Mouse (Mus musculus): ENCODE data around the gene Agap1. TPM values are rescaled to one million over a fixed set of nuclear protein-coding genes. Genes with fewer than 3 reads are reported as not detected.

The Agap1 gene
- polyA plus RNA-seq, 1 experiment from 2014 or later, result 8.5 TPM

DNA sequence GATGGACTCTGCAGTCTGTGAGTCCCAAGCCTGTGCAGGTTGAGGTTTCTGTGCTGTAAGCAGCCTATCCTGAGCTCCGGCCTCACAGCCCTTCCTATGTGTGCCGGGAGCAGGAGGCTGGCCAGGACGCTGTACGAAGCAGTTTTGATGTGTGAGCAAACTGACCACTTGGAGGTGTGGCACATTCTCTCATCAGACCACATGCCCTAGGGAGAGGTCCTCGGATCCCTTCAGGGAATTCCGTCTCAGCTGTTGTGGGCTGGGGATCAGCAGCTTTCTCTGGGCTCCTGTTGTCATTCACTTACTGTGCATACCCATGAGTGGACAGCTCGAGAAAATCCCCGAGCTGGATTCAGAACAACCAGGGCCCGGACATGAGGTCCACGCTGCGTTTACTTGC, 66.8 kb downstream of the Agap1 start:
- H3K4me1 ChIP-seq (replicated peaks; ENCODE audit: insufficient read depth, low read length), result 0 out of 2 replicates have a peak, but pooled peaks cover 13% of the 10 kb centered on the region
- DNase-seq (ENCODE audit: low spot score), result no peak

DNA sequence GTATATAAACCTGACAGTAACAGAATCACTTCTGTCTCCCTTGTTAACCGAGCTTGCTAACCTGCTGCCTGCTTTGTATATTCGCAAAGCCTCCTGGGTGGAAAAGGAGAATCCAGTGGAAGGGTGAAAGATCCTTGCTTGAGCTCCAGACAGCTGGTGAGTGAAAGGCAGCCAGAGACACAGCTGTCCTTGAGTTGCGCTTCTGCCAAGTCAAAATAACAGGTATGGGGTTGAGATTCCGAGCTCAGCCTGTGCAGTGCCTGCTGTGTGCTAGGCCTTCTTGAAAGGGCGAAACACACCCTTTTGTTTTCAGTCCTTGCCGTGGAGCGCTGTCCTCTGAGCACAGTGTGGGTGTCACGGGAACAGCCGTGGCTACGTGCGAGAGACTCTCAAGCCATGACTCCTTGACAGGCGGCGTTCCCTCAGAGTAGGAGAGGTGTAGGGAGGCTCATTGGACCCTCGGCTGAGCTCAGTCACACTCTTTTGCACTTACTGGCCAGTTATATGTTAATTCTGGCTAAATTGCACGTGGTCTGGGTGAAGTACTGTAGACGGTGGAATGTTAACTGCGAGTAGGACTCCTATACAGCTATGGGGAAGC, 67.4 kb downstream of the Agap1 start:
- H3K9me3 ChIP-seq (replicated peaks; ENCODE audit: low read length), result no peaks in the 10 kb centered on the region
- no peak overlapping the region for H3K4me3 ChIP-seq (replicated peaks; ENCODE audit: low read depth, low read length)
- H3K27ac ChIP-seq, result no peak overlapping the region
- H3K36me3 ChIP-seq (ENCODE audit: insufficient read depth, low read length), result no peaks in the 10 kb centered on the region
- 0 out of 2 replicates have a peak, but pooled peaks have one; percentile 19 for ATAC-seq (replicated peaks; ENCODE audit: low FRiP score, low read depth)
- DNase-seq (ENCODE audit: low spot score), result no peak
- no peaks in the 10 kb centered on the region for H3K27me3 ChIP-seq (ENCODE audit: insufficient read depth, low read length)
- H3K9ac ChIP-seq (ENCODE audit: low read depth, low read length), result no peak overlapping the region
- TF ChIP-seq CTCF (IDR thresholded peaks at IDR 0.05; ENCODE audit: low read depth), result no peak
- 57% methylated on average over 17 of the region's 17 CpGs for WGBS
- H3K4me2 ChIP-seq (ENCODE audit: low read length), result no peak overlapping the region
- H3K4me1 ChIP-seq (replicated peaks; ENCODE audit: insufficient read depth, low read length), result 0 out of 2 replicates have a peak, but pooled peaks cover 13% of the 10 kb centered on the region

More for the DNA sequence above, 66.8 kb downstream of the Agap1 start:
- no peak for ATAC-seq (replicated peaks; ENCODE audit: low FRiP score, low read depth)
- H3K9me3 ChIP-seq (replicated peaks; ENCODE audit: low read length), result no peaks in the 10 kb centered on the region
- WGBS, result 83% methylated on average over 11 of the region's 11 CpGs
- H3K27me3 ChIP-seq (ENCODE audit: insufficient read depth, low read length), result no peaks in the 10 kb centered on the region
- no peak overlapping the region for H3K9ac ChIP-seq (ENCODE audit: low read depth, low read length)
- no peak overlapping the region for H3K27ac ChIP-seq
- TF ChIP-seq CTCF (IDR thresholded peaks at IDR 0.05; ENCODE audit: low read depth), result no peak
- H3K36me3 ChIP-seq (ENCODE audit: insufficient read depth, low read length), result no peaks in the 10 kb centered on the region
- no peak overlapping the region for H3K4me2 ChIP-seq (ENCODE audit: low read length)
- H3K4me3 ChIP-seq (replicated peaks; ENCODE audit: low read depth, low read length), result no peak overlapping the region

DNA sequence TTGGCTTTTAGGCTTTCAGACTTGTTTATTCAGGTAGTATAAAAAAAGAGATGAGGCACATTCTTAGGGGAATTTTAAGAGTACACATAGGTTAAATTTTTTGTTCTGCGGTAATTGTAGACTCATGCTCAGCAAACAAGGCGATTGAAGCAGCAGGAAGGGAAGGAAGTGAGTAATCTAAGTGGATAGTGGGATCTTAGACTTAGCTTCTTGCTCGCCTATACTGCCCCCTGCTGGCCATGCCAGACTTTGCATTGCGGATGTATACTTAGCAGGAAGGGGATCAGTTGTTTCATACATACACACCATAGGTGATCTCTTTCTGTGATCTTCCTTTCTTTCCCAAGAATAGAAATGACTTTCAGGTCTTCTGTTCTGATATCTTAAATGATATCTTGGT, 69.8 kb downstream of the Agap1 start:
- Histone ChIP-seq H3K9me3 (replicated peaks; ENCODE audit: low read length) (no peaks in the 10 kb centered on the region), H3K27ac (no peak overlapping the region), H3K36me3 (ENCODE audit: insufficient read depth, low read length) (no peaks in the 10 kb centered on the region), H3K27me3 (ENCODE audit: insufficient read depth, low read length) (no peaks in the 10 kb centered on the region), H3K4me2 (ENCODE audit: low read length) (no peak overlapping the region), H3K4me1 (replicated peaks; ENCODE audit: insufficient read depth, low read length) (0 out of 2 replicates have a peak, but pooled peaks cover 9% of the 10 kb centered on the region), H3K4me3 (replicated peaks; ENCODE audit: low read depth, low read length) (no peak overlapping the region), H3K9ac (ENCODE audit: low read depth, low read length) (no peak overlapping the region)
- 3% methylated on average over 4 of the region's 4 CpGs for WGBS
- ATAC-seq (replicated peaks; ENCODE audit: low FRiP score, low read depth) (no peak), DNase-seq (ENCODE audit: low spot score) (peak; percentile 96)
- peak; percentile 99 for TF ChIP-seq CTCF (IDR thresholded peaks at IDR 0.05; ENCODE audit: low read depth)

DNA sequence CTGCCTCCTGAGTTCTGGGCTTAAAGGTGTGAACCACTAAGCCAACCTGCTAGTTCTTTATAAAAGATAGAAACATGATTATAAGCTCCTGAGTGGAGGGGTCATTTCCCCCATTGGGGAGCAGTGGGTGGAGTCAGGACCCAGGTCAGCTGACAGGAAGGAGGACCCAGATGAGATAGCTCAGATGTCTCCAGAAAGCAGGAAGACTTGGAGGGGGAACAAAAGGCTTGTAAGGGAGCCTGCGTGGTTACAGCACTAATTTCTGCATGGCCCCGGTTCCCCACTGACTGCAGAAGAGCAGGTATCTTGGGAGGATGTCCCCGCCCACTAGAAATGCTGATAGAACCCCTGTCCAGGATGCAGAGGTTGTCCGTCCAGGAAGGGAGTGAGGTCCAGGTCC, 70.4 kb downstream of the Agap1 start:
- WGBS, result 64% methylated on average over 4 of the region's 4 CpGs
- H3K27ac ChIP-seq, result no peak overlapping the region
- H3K4me3 ChIP-seq (replicated peaks; ENCODE audit: low read depth, low read length), result no peak overlapping the region
- no peaks in the 10 kb centered on the region for H3K27me3 ChIP-seq (ENCODE audit: insufficient read depth, low read length)
- H3K4me2 ChIP-seq (ENCODE audit: low read length), result no peak overlapping the region
- 0 out of 2 replicates have a peak, but pooled peaks cover 9% of the 10 kb centered on the region for H3K4me1 ChIP-seq (replicated peaks; ENCODE audit: insufficient read depth, low read length)
- H3K36me3 ChIP-seq (ENCODE audit: insufficient read depth, low read length), result no peaks in the 10 kb centered on the region
- DNase-seq (ENCODE audit: low spot score) (no peak), ATAC-seq (replicated peaks; ENCODE audit: low FRiP score, low read depth) (no peak)
- H3K9me3 ChIP-seq (replicated peaks; ENCODE audit: low read length), result no peaks in the 10 kb centered on the region
- no peak overlapping the region for H3K9ac ChIP-seq (ENCODE audit: low read depth, low read length)
- TF ChIP-seq CTCF (IDR thresholded peaks at IDR 0.05; ENCODE audit: low read depth), result no peak

DNA sequence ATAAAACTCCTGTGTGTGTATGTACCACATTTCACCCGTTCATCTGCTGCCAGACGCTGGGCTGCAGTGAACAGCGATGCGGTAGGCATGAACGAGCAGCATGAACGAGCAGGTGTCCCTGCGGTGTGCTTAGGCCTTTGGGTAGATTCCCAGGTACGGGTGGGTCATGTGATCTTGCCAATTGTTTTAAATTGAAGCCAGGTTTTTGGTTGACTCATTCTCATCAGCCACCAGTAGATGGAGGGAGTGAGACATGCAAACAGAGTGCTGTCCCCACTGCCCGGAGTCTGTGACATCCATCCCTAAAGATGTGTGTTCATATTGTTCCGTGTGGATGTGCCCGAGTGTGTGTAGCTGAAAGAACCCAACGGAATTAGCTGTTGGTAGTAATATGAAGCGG, 71.2 kb downstream of the Agap1 start:
- 34% methylated on average over 13 of the region's 13 CpGs for WGBS
- H3K36me3 ChIP-seq (ENCODE audit: insufficient read depth, low read length), result no peaks in the 10 kb centered on the region
- peak; percentile 83 for DNase-seq (ENCODE audit: low spot score)

DNA sequence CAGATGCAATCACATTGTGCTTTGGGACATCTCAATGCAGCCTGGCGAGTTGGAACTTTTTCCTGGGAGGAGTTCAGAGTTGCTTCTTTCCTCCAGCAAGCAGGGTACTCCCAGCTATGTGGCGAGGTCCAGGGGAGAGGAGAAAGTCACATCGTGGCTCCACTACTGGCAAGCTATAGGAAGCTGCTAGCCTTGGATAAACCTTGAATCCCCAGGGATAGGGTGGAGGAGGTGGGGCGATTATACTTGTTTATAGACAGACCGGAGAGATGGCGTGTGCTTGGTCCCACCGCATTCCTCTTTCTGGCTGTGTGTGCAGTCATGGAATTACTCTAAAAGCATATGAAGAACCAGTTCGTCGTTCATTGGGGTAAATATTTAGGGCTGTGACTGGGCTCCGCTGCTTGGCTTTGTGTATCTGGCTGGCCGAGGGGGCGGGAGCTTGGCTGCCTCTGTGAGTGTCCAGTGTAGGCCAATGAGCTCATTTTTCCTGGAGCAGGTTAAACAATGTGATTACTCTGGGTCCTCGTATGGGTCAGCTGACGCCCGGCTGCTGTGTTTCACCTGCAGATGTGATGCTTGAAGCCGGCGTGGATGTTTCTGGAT, 74.2 kb downstream of the Agap1 start:
- no peak overlapping the region for H3K27ac ChIP-seq
- TF ChIP-seq CTCF (IDR thresholded peaks at IDR 0.05; ENCODE audit: low read depth), result no peak
- no peaks in the 10 kb centered on the region; the same call in 1 of the 2 replicates for H3K9me3 ChIP-seq (replicated peaks; ENCODE audit: low read length)
- no peak for DNase-seq (ENCODE audit: low spot score)
- no peaks in the 10 kb centered on the region for H3K36me3 ChIP-seq (ENCODE audit: insufficient read depth, low read length)
- ATAC-seq (replicated peaks; ENCODE audit: low FRiP score, low read depth), result no peak
- H3K9ac ChIP-seq (ENCODE audit: low read depth, low read length), result no peak overlapping the region
- H3K27me3 ChIP-seq (ENCODE audit: insufficient read depth, low read length), result no peaks in the 10 kb centered on the region
- H3K4me2 ChIP-seq (ENCODE audit: low read length), result no peak overlapping the region
- no peak overlapping the region for H3K4me3 ChIP-seq (replicated peaks; ENCODE audit: low read depth, low read length)
- 64% methylated on average over 17 of the region's 17 CpGs for WGBS
- peaks cover 9% of the 10 kb centered on the region; the same call in 1 of the 2 replicates for H3K4me1 ChIP-seq (replicated peaks; ENCODE audit: insufficient read depth, low read length)

More for the DNA sequence above, 71.2 kb downstream of the Agap1 start:
- Histone ChIP-seq H3K9me3 (replicated peaks; ENCODE audit: low read length) (no peaks in the 10 kb centered on the region), H3K4me3 (replicated peaks; ENCODE audit: low read depth, low read length) (no peak overlapping the region), H3K4me1 (replicated peaks; ENCODE audit: insufficient read depth, low read length) (0 out of 2 replicates have a peak, but pooled peaks cover 9% of the 10 kb centered on the region), H3K9ac (ENCODE audit: low read depth, low read length) (no peak overlapping the region), H3K4me2 (ENCODE audit: low read length) (no peak overlapping the region), H3K27me3 (ENCODE audit: insufficient read depth, low read length) (no peaks in the 10 kb centered on the region), H3K27ac (no peak overlapping the region)
- peak; percentile 88 for TF ChIP-seq CTCF (IDR thresholded peaks at IDR 0.05; ENCODE audit: low read depth)
- ATAC-seq (replicated peaks; ENCODE audit: low FRiP score, low read depth), result 0 out of 2 replicates have a peak, but pooled peaks have one; percentile 22

Data from kidney, postnatal 0 days (tissue).